Mouse (Mus musculus) spleen, adult 12 weeks (tissue): Measurements from ENCODE around the gene Mrps10.
"Not testable (repeated sequence)": the region's sequence is repeated elsewhere in the genome, so short reads cannot be mapped to it uniquely, and the experiment has no call there.

ENCODE experiments used
- DNase-seq: peaks from one replicate; pipeline ENCODE4 v3.0.0; 2022; ENCODE audit warnings: low spot score

Gene Mrps10

GRCm38 (mm10) chr17:47381917-47382316 lies 13.2 kb downstream of the Mrps10 start:
- no peak for DNase-seq

- no peak for DNase-seq
Measured at GRCm38 (mm10) chr17:47383266-47383665, 14.6 kb downstream of the Mrps10 start.

- no peak for DNase-seq
Measured at GRCm38 (mm10) chr17:47384064-47384463, 15.4 kb downstream of the Mrps10 start.

GRCm38 (mm10) chr17:47385145-47385544 lies 16.5 kb downstream of the Mrps10 start, which contains the start of gene Guca1b:
Gene Guca1b (plus strand): TSS chr17:47385393.
- no peak for DNase-seq

GRCm38 (mm10) chr17:47386649-47387048 lies 18.0 kb downstream of the Mrps10 start:
- DNase-seq: peak; percentile 31

GRCm38 (mm10) chr17:47394223-47394869 lies 25.7 kb downstream of the Mrps10 start:
- no peak for DNase-seq

GRCm38 (mm10) chr17:47395376-47395913 lies 26.8 kb downstream of the Mrps10 start:
- no peak for DNase-seq

- DNase-seq: no peak
Measured at GRCm38 (mm10) chr17:47399091-47399490, 30.4 kb downstream of the Mrps10 start.

GRCm38 (mm10) chr17:47400451-47400850 lies 31.8 kb downstream of the Mrps10 start, which contains the start of gene Guca1a:
Gene Guca1a (minus strand): TSS chr17:47400584.
- no peak for DNase-seq

GRCm38 (mm10) chr17:47407717-47408557 lies 39.2 kb downstream of the Mrps10 start:
- no peak for DNase-seq

GRCm38 (mm10) chr17:47408558-47408898 lies 39.8 kb downstream of the Mrps10 start:
- no peak for DNase-seq

- not testable (repeated sequence) for DNase-seq
Measured at GRCm38 (mm10) chr17:47409897-47410861, 41.5 kb downstream of the Mrps10 start.

- no peak for DNase-seq
Measured at GRCm38 (mm10) chr17:47420195-47420594, 51.5 kb downstream of the Mrps10 start.

GRCm38 (mm10) chr17:47421566-47421965 lies 52.9 kb downstream of the Mrps10 start:
- no peak for DNase-seq

GRCm38 (mm10) chr17:47422616-47423015 lies 53.9 kb downstream of the Mrps10 start:
- DNase-seq: not testable (repeated sequence)

- DNase-seq: no peak
Measured at GRCm38 (mm10) chr17:47424186-47424585, 55.5 kb downstream of the Mrps10 start.

- DNase-seq: no peak
Measured at GRCm38 (mm10) chr17:47427316-47427715, 58.6 kb downstream of the Mrps10 start.

- no peak for DNase-seq
Measured at GRCm38 (mm10) chr17:47428831-47429304, 60.2 kb downstream of the Mrps10 start.

- no peak for DNase-seq
Measured at GRCm38 (mm10) chr17:47430815-47431214, 62.1 kb downstream of the Mrps10 start.
